Mouse (Mus musculus): ENCODE data around the gene Pla2r1. TPM values are rescaled to one million over a fixed set of nuclear protein-coding genes. Genes with fewer than 3 reads are reported as not detected.

The Pla2r1 gene
- polyA plus RNA-seq, 1 experiment from 2014 or later = 0.68 TPM

- 97% methylated on average over 7 of the region's 7 CpGs for WGBS
- ATAC-seq (ENCODE audit: low FRiP score, low TSS enrichment) (no peak), DNase-seq (no peak)
- H3K27ac ChIP-seq (replicated peaks; ENCODE audit: low read depth, low read length) = no peak overlapping the region
- no peak overlapping the region for H3K9ac ChIP-seq (replicated peaks; ENCODE audit: low read length)
- H3K9me3 ChIP-seq (ENCODE audit: control insufficient read depth, low read length) = no peaks in the 10 kb centered on the region
- H3K4me1 ChIP-seq (ENCODE audit: control insufficient read depth, insufficient read depth, low read length) = no peaks in the 10 kb centered on the region
- no peak overlapping the region for H3K4me3 ChIP-seq (replicated peaks; ENCODE audit: low read depth, low read length)
- no peak overlapping the region for H3K4me2 ChIP-seq (ENCODE audit: low read length)
- H3K36me3 ChIP-seq (ENCODE audit: control insufficient read depth, insufficient read depth, low read length) = no peaks in the 10 kb centered on the region
- no peaks in the 10 kb centered on the region for H3K27me3 ChIP-seq (ENCODE audit: control insufficient read depth, insufficient read depth, low read length)
Observed at GRCm38 (mm10) chr2:60367871-60368270, 185.2 kb downstream of the Pla2r1 start.

Other genes with a start within 250 kb of the Pla2r1 start
- 0.58 and 0.96 TPM in 2 replicates for gene Ly75, start 170.0 kb downstream of the Pla2r1 start, polyA plus RNA-seq (2014; fragmentation: Nextera tagmentation; extraction: Ambion mirVana)
- gene Itgb6, start 169.3 kb upstream of the Pla2r1 start, polyA plus RNA-seq (2014; fragmentation: Nextera tagmentation; extraction: Ambion mirVana) = not detected in 2 replicates

All from midbrain, embryonic 14.5 days (tissue).